Mouse (Mus musculus) CD4-positive, CD25-positive, alpha-beta regulatory T cell, adult 4 months (primary cell): ENCODE measurements around the gene Cyth1. TPM values are rescaled to one million over a fixed set of nuclear protein-coding genes. Genes with fewer than 3 reads are reported as not detected.
A peak's percentile ranks its signal among the peaks of the same experiment; 100 is the strongest.

Source experiments
- ATAC-seq: one replicate; pipeline ENCODE4 v1.8.0; 2017
- polyA plus RNA-seq, 2 experiments: library from polyadenylated mRNA; unstranded; fragments of 100-300 nt; shearing (Covaris generic); gene quantifications; one replicate each; pipeline ENCODE4 v1.2.1; 2017

Cyth1 gene
- polyA plus RNA-seq, 2 experiments from 2014 or later: 34.7 to 59.5 TPM

- peak; percentile 81 for ATAC-seq
Measured at GRCm38 (mm10) chr11:118102838-118103237, 145.6 kb downstream of the Cyth1 start.

GRCm38 (mm10) chr11:118101133-118101532, 147.3 kb downstream of the Cyth1 start:
- no peak for ATAC-seq

GRCm38 (mm10) chr11:118096736-118097135, 151.7 kb downstream of the Cyth1 start:
- no peak for ATAC-seq

- ATAC-seq: no peak
Measured at GRCm38 (mm10) chr11:118095004-118095403, 153.4 kb downstream of the Cyth1 start.

DNA sequence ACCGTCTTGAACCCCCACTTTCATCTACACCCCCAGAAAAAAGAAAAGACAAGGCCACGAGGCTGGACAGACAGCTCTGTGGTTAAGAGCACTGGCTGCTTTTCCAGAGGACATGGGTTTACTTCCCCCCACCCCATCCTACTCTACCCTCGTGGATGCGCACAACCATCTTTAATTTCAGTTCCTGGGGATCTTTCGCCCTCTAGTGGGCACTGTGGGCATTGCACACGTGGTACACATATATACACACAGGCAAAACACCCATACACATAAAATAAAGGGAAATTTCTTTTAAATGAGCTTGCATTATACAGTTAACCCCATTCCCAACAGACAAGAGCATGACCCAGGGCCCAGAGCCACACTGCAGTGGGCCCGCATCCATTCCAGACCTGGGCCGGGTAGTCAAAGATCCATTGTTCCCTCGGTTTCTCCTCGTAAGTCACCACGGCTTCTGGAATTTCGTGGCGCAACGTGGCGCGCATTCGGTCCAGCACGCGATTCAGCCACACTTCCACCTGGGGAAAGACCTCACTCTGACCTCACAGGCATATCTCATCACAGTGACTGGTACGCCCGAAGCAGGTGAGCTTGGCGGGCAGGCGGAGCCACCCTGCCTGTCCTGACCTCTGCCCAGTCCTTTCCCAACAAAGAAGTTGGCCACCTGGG, 157.3 kb downstream of the Cyth1 start:
- ATAC-seq: no peak

DNA sequence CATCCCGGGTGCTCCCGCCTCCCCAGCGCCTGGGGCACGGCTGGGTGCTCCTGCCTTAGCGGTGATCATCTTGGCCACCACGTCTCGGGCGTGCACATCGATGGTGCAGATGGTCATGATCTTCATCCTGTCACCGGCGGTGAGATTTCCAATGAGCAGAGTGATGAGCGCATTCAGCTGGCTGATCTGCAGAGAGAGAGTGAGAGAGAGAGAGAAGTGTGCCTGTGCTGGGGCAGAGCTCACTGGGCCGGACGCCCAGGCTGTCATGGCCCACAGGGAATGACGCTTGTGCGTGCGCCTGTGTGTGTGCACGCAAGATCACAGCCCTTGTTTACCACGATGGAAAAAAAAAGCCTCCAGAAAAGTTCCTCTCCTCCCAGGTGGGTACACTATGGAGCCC, 159.5 kb downstream of the Cyth1 start:
- ATAC-seq: no peak

DNA sequence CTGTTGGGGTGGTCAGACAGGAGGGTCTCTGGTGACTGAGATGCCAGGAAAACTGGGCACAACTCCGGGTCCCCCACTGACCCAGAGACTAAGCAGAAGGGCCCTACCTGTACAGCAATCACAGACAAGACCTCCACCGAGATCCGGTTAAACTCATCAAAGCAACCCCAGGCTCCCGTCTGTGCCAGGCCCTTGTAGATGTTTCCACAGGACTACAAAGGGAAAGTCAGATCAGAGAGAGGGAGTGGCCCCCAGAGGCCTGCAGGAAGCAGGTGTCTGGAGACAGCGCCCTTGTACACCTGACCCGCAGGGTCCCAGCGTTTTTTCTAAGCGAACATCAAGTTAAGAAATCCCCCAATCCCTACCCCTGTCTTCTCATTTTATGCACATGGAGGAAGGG, 162.4 kb downstream of the Cyth1 start:
- no peak for ATAC-seq

DNA sequence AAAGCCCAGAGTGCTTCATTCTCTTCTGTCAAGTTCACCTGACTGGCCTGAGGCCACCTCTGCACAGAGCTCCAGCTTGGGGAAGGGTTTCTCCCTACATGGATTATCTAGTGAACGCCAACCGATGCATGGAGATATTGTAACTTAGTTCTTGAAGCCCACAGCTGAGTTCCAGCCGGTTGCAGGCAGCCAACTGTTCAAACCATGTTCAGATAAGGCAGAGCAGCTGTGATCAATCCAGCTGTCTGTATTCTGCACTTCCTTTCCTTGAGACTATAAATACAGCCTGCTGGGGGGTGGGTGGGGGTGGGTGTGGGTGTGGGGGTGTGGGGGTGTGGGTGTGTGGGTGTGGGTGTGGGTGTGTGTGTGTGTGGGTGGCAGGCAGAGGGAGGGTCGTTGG, 163.2 kb downstream of the Cyth1 start:
- ATAC-seq: no peak

DNA sequence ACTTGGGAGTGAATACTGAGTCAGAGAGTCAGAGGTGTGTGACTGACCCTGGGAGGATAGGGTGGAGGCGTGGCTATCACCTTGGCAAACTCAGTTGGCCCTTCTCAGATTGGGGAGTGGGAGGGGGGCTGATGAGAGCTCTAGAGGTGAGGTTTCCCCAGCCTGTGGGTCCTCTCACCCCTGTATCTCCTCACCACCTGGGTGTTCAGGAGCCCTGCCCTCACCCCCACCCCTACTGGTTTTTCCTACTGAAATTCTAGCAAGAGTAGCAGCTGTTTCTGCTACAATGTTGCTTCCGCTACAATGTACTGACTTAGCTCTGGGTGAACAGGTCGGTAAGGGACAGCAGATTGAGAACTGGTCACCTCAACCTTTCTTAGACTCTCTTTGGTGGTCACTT, 164.1 kb downstream of the Cyth1 start:
- ATAC-seq: no peak

DNA sequence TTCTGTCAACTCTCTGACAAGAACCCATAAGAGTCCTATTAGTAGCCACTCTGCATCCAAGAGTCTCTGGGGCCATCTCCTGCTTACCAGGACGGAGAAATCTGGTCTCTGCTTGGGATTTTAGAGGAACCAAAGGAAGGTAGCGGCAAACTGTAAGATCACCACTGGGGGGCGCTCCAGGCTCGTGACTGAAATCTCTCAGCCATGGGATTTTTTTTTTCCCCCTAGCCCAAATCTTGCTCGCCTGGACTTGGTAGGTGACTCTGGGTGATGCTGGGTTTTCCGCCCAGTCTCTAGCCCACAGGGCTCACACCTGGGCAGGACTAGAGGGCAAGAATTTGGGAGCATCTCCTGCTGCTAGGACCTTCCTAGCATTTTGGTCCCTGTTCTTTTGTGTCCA, 164.6 kb downstream of the Cyth1 start:
- no peak for ATAC-seq

- ATAC-seq: no peak
Measured at GRCm38 (mm10) chr11:118082294-118082693, 166.1 kb downstream of the Cyth1 start.

Other genes starting within 250 kb of the Cyth1 start
- under 1 TPM; 0.55 to 0.67 TPM for gene Dnah17, start 118.0 kb downstream of the Cyth1 start, polyA plus RNA-seq
- 10 to 100 TPM; 21.1 to 33.0 TPM for gene Usp36, start 41.7 kb upstream of the Cyth1 start, polyA plus RNA-seq
- under 1 TPM; 0.32 to 0.52 TPM for gene Cep295nl, start 93.9 kb upstream of the Cyth1 start, polyA plus RNA-seq
- 10 to 100 TPM in 1 of 2 experiments, 1 to 10 TPM in 1; 9.5 to 10.5 TPM for gene Timp2, start 107.1 kb upstream of the Cyth1 start, polyA plus RNA-seq
- 100 to 1,000 TPM in 1 of 2 experiments, 10 to 100 TPM in 1; 93.7 to 163 TPM for gene Lgals3bp, start 153.5 kb upstream of the Cyth1 start, polyA plus RNA-seq
- 10 to 100 TPM; 12.9 to 13.6 TPM for gene Cant1, start 170.5 kb upstream of the Cyth1 start, polyA plus RNA-seq
- gene C1qtnf1, start 179.6 kb upstream of the Cyth1 start, polyA plus RNA-seq: not detected
- gene Engase, start 228.2 kb upstream of the Cyth1 start, polyA plus RNA-seq: 1 to 10 TPM; 2.3 to 5.1 TPM